Mouse (Mus musculus): ENCODE data around the gene Tmprss6.
A peak's percentile ranks its signal among the peaks of the same experiment; 100 is the strongest.

The Tmprss6 gene

GRCm38 (mm10) chr15:78468379-78468937 lies at the start of gene Tmprss6:
Tmprss6 (minus strand) TSS chr15:78468634.
- no peak for DNase-seq (ENCODE audit: low spot score in 2 of 2)

GRCm38 (mm10) chr15:78518221-78518620 lies 49.8 kb upstream of the Tmprss6 start:
- DNase-seq (ENCODE audit: low spot score in 2 of 2) = no peak

- no peak for DNase-seq (ENCODE audit: low spot score in 2 of 2)
These were observed 47.3 kb upstream of the Tmprss6 start for GRCm38 (mm10) chr15:78515759-78516158.

GRCm38 (mm10) chr15:78514393-78515146 lies 46.1 kb upstream of the Tmprss6 start:
- DNase-seq (ENCODE audit: low spot score in 2 of 2) = peak; percentile 53 to 68

GRCm38 (mm10) chr15:78513019-78513418 lies 44.6 kb upstream of the Tmprss6 start:
- DNase-seq (ENCODE audit: low spot score in 2 of 2) = no peak

GRCm38 (mm10) chr15:78511951-78512350 lies 43.5 kb upstream of the Tmprss6 start:
- DNase-seq (ENCODE audit: low spot score in 2 of 2) = no peak

- no peak for DNase-seq (ENCODE audit: low spot score in 2 of 2)
These were observed 42.3 kb upstream of the Tmprss6 start for GRCm38 (mm10) chr15:78510736-78511135.

GRCm38 (mm10) chr15:78510121-78510576 lies 41.7 kb upstream of the Tmprss6 start:
- no peak for DNase-seq (ENCODE audit: low spot score in 2 of 2)

- no peak for DNase-seq (ENCODE audit: low spot score in 2 of 2)
These were observed 41.0 kb upstream of the Tmprss6 start for GRCm38 (mm10) chr15:78509297-78509899.

- no peak for DNase-seq (ENCODE audit: low spot score in 2 of 2)
These were observed 40.0 kb upstream of the Tmprss6 start for GRCm38 (mm10) chr15:78508443-78508842.

GRCm38 (mm10) chr15:78505541-78505940 lies 37.1 kb upstream of the Tmprss6 start:
- no peak for DNase-seq (ENCODE audit: low spot score in 2 of 2)

GRCm38 (mm10) chr15:78504816-78505215 lies 36.4 kb upstream of the Tmprss6 start:
- DNase-seq (ENCODE audit: low spot score in 2 of 2) = no peak

GRCm38 (mm10) chr15:78504013-78504412 lies 35.6 kb upstream of the Tmprss6 start:
- DNase-seq (ENCODE audit: low spot score in 2 of 2) = no peak

- no peak for DNase-seq (ENCODE audit: low spot score in 2 of 2)
These were observed 34.2 kb upstream of the Tmprss6 start for GRCm38 (mm10) chr15:78502437-78503132.

- no peak for DNase-seq (ENCODE audit: low spot score in 2 of 2)
These were observed 26.6 kb upstream of the Tmprss6 start, which contains the start of gene Il2rb for GRCm38 (mm10) chr15:78494968-78495406. Il2rb (minus strand) TSS chr15:78495271.

GRCm38 (mm10) chr15:78493401-78494010 lies 25.1 kb upstream of the Tmprss6 start:
- no peak for DNase-seq (ENCODE audit: low spot score in 2 of 2)

GRCm38 (mm10) chr15:78491301-78491700 lies 22.9 kb upstream of the Tmprss6 start:
- DNase-seq (ENCODE audit: low spot score in 2 of 2) = no peak

GRCm38 (mm10) chr15:78489906-78490305 lies 21.5 kb upstream of the Tmprss6 start:
- no peak for DNase-seq (ENCODE audit: low spot score in 2 of 2)

- DNase-seq (ENCODE audit: low spot score in 2 of 2) = no peak
These were observed 20.8 kb upstream of the Tmprss6 start for GRCm38 (mm10) chr15:78489248-78489647.

GRCm38 (mm10) chr15:78487066-78487465 lies 18.6 kb upstream of the Tmprss6 start:
- no peak for DNase-seq (ENCODE audit: low spot score in 2 of 2)

GRCm38 (mm10) chr15:78486564-78486963 lies 18.1 kb upstream of the Tmprss6 start:
- no peak for DNase-seq (ENCODE audit: low spot score in 2 of 2)

- no peak for DNase-seq (ENCODE audit: low spot score in 2 of 2)
These were observed 14.9 kb upstream of the Tmprss6 start for GRCm38 (mm10) chr15:78483311-78483710.

Data from spleen, postnatal 14 days (tissue).